Mouse (Mus musculus) stomach, postnatal 0 days (tissue): ENCODE results near the gene Atxn2. TPM values are rescaled to one million over a fixed set of nuclear protein-coding genes. Genes with fewer than 3 reads are reported as not detected.
A peak's percentile ranks its signal among the peaks of the same experiment; 100 is the strongest.

Source experiments
- ATAC-seq: fragments of 200-750 bp; cut with Nextera tagmentation; 2 replicates; pipeline ENCODE4 v1.8.0; 2017; ENCODE audit not compliant: low FRiP score, low TSS enrichment
- DNase-seq: peaks from one replicate; pipeline ENCODE4 v3.0.0-alpha.2; 2016; ENCODE audit warnings: low spot score
- H3K27ac ChIP-seq: fragments of 300-500 bp; sonication (generic); replicated peaks from 2 replicates; pipeline ENCODE4 v1.5.1; 2014; ENCODE audit warnings: mild to moderate bottlenecking, control low read depth
- H3K27me3 ChIP-seq: fragments of 300-500 bp; sonication (generic); 2 replicates; pipeline ENCODE4 v1.6.1; 2014; ENCODE audit warnings: low read length; ENCODE audit not compliant: control insufficient read depth, insufficient read depth
- H3K36me3 ChIP-seq: fragments of 300-500 bp; sonication (generic); 2 replicates; pipeline ENCODE4 v1.6.1; 2014; ENCODE audit warnings: low read length, mixed read lengths; ENCODE audit not compliant: control insufficient read depth, insufficient read depth
- H3K4me1 ChIP-seq: fragments of 300-500 bp; sonication (generic); replicated peaks from 2 replicates; pipeline ENCODE4 v1.6.1; 2014; ENCODE audit warnings: antibody characterized with exemption; ENCODE audit not compliant: control insufficient read depth, insufficient read depth
- H3K4me2 ChIP-seq: fragments of 300-500 bp; sonication (generic); replicated peaks from 2 replicates; pipeline ENCODE4 v1.6.1; 2014; ENCODE audit warnings: low read depth, mild to moderate bottlenecking, control low read depth, moderate library complexity
- H3K4me3 ChIP-seq: fragments of 300-500 bp; sonication (generic); 2 replicates; pipeline ENCODE4 v1.5.1; 2014; ENCODE audit warnings: low read depth, low read length, control low read depth
- H3K9ac ChIP-seq: fragments of 300-500 bp; sonication (generic); 2 replicates; pipeline ENCODE4 v1.6.1; 2014; ENCODE audit warnings: mild to moderate bottlenecking, low read length, control low read depth, mixed read lengths
- H3K9me3 ChIP-seq: fragments of 300-500 bp; sonication (generic); 2 replicates; pipeline ENCODE4 v1.6.1; 2016; ENCODE audit warnings: low read length; ENCODE audit not compliant: control insufficient read depth
- CTCF ChIP-seq: IDR thresholded peaks from 2 replicates; pipeline ENCODE4 v1.5.1; 2016; ENCODE audit warnings: antibody characterized with exemption, low read depth, mild to moderate bottlenecking, moderate library complexity
- EP300 ChIP-seq: optimal IDR thresholded peaks from 2 replicates; pipeline ENCODE3; 2016; ENCODE audit warnings: antibody characterized with exemption
- WGBS: fragments of 180-500 bp; shearing (Covaris S2); extraction: QIAGEN DNeasy Blood & Tissue Kit; methylation state at CpG from one replicate; pipeline ENCODE4 v1.1.7; 2014; 5-methylcytosine and 5-hydroxymethylcytosine counted together
- polyA plus RNA-seq: library from polyadenylated mRNA; unstranded; fragments of >200 nt; fragmentation: Nextera tagmentation; extraction: Ambion mirVana; gene quantifications from 2 replicates; pipeline ENCODE4 v1.2.1, GENCODE M21; 2015

Atxn2 gene
- polyA plus RNA-seq, 1 experiment from 2014 or later: 30.5 TPM

GRCm38 (mm10) chr5:121809667-121810224, 98.6 kb downstream of the Atxn2 start:
- DNase-seq (no peak), ATAC-seq (no peak)
- Histone ChIP-seq H3K4me1 (no peaks in the 10 kb centered on the region), H3K27me3 (no peaks in the 10 kb centered on the region), H3K36me3 (peaks cover 18% of the 10 kb centered on the region), H3K9ac (no peak overlapping the region), H3K9me3 (no peaks in the 10 kb centered on the region), H3K4me2 (no peak overlapping the region), H3K27ac (no peak overlapping the region), H3K4me3 (no peak overlapping the region)
- TF ChIP-seq EP300 (no peak), CTCF (no peak)
- 55% methylated on average over 5 of the region's 5 CpGs for WGBS

DNA sequence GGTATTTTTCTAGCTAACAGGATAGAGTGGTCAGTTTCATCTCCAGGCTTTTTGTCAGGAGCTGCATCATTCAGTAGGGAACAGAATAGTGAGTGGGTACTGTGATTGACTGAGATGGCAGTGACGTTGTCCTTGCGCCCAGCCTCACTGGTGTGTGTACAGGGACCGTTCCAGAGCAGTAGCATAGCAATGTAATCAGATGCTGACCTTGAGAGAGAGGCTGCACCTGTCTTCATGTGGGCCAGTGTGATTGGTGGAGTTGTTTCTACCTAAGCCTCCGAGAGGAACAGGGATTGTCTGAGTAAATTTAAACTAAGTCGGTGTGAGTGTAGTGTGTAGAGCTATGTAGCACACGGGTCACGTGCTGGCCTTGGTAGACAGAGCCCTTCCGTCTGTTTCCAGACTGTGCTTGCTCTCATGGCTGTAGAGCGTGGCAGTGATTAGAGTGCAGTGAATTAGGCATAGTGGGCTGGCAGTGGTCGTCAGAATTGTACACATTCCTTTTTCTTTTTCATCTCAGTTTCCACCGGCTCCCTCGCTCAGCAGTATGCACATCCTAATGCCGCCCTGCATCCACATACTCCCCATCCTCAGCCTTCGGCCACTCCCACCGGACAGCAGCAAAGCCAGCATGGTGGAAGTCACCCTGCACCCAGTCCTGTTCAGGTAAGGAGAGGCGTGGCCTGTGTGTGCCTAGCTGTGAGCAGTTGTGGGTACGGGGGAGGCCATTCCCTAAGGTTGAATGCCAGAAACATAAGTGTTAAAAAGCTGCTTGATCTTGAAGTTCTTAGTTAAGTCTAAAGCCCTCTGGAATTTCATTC, 99.4 kb downstream of the Atxn2 start:
- H3K27ac ChIP-seq: no peak overlapping the region
- DNase-seq: no peak
- TF ChIP-seq CTCF: no peak
- TF ChIP-seq EP300: no peak
- H3K4me3 ChIP-seq: no peak overlapping the region
- no peak overlapping the region for H3K9ac ChIP-seq
- peak; percentile 10; the same call in 1 of the 2 replicates for ATAC-seq
- H3K4me2 ChIP-seq: no peak overlapping the region
- no peaks in the 10 kb centered on the region for H3K9me3 ChIP-seq
- H3K27me3 ChIP-seq: no peaks in the 10 kb centered on the region
- peaks cover 18% of the 10 kb centered on the region for H3K36me3 ChIP-seq
- H3K4me1 ChIP-seq: no peaks in the 10 kb centered on the region
- 85% methylated on average over 17 of the region's 17 CpGs for WGBS

DNA sequence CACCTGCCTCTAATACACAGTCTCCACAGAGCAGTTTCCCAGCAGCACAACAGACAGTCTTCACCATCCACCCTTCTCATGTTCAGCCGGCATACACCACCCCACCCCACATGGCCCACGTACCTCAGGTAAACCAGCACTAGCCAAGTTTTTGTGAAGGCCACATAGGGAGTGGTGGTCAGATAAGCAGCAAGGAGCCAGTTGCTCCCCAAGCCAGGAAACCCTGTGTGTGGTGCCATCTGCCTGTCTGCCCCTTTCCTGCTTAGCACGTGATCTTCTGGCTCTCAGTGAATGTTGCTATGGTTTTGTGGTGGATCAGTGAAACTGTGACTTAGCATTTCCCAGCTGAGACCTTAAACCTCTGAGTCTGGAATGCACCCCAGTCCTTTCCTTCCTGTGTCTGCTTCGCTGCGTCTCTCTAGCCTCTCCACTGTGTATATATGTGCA, 100.4 kb downstream of the Atxn2 start:
- 73% methylated on average over 5 of the region's 5 CpGs for WGBS
- Histone ChIP-seq H3K27me3 (no peaks in the 10 kb centered on the region), H3K4me3 (no peak overlapping the region), H3K9me3 (no peaks in the 10 kb centered on the region), H3K4me2 (no peak overlapping the region), H3K4me1 (no peaks in the 10 kb centered on the region), H3K27ac (no peak overlapping the region), H3K9ac (no peak overlapping the region), H3K36me3 (peaks cover 21% of the 10 kb centered on the region)
- DNase-seq: no peak
- no peak for ATAC-seq
- TF ChIP-seq CTCF (no peak), EP300 (no peak)

DNA sequence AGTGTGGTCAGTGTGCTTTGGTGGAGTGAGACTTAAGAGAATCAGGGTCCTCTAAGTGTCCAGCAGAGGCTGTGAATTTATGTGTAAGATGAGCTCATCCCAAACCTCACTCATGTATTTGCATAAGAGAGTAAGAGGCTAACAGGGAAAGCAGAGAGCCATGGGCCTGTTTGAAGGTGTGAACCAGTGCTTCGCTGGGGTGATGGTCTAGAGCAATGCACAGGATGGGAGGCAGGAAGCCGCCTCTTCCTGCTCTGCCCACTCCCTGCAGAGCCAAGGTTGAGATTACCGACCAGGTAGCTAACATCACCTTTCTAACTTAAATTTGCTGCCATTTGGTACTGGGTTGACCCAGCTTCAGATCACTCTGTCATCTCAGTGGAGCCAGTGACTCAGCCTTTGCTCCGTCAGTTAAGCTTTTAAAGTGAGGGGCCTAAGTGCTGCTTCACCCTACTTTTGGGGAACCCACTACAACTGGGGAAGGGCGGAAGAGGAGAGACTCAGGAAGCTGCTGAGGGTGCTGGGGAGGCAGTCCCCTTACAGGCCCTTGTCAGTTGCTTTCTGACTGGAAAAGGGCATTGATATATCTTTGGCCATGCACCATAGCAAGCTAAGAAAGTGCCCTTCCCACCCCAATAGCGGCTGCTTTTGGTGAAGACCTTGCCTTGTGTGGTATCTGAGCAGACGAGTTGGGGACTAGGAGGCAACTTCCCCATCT, 101.5 kb downstream of the Atxn2 start:
- H3K4me3 ChIP-seq: no peak overlapping the region
- ATAC-seq (no peak), DNase-seq (no peak)
- TF ChIP-seq CTCF: no peak
- no peak for TF ChIP-seq EP300
- no peaks in the 10 kb centered on the region for H3K27me3 ChIP-seq
- H3K4me2 ChIP-seq: no peak overlapping the region
- H3K4me1 ChIP-seq: no peaks in the 10 kb centered on the region
- peaks cover 33% of the 10 kb centered on the region for H3K36me3 ChIP-seq
- WGBS: 80% methylated on average over 7 of the region's 7 CpGs
- no peak overlapping the region for H3K9ac ChIP-seq
- no peaks in the 10 kb centered on the region for H3K9me3 ChIP-seq
- H3K27ac ChIP-seq: no peak overlapping the region

- H3K27me3 ChIP-seq: no peaks in the 10 kb centered on the region
- peaks cover 43% of the 10 kb centered on the region for H3K36me3 ChIP-seq
- TF ChIP-seq CTCF (no peak), EP300 (no peak)
- H3K4me3 ChIP-seq: no peak overlapping the region
- no peak for ATAC-seq
- 93% methylated on average over 10 of the region's 10 CpGs for WGBS
- H3K9ac ChIP-seq: no peak overlapping the region
- H3K9me3 ChIP-seq: no peaks in the 10 kb centered on the region
- no peak for DNase-seq
- H3K4me2 ChIP-seq: no peak overlapping the region
- peak overlapping the region; percentile 40; the same call in 1 of the 2 replicates for H3K27ac ChIP-seq
- no peaks in the 10 kb centered on the region for H3K4me1 ChIP-seq
Observed at GRCm38 (mm10) chr5:121813744-121814143, 102.6 kb downstream of the Atxn2 start.
